Mouse (Mus musculus): ENCODE measurements around the gene Ing1. TPM values are rescaled to one million over a fixed set of nuclear protein-coding genes. Genes with fewer than 3 reads are reported as not detected.

The Ing1 gene
- polyA plus RNA-seq, 1 experiment from 2014 or later: 31.2 TPM

GRCm38 (mm10) chr8:11571950-11572349 is 16.6 kb downstream of the Ing1 start:
- H3K4me1 ChIP-seq: 0 out of 2 replicates have a peak, but pooled peaks cover 3% of the 10 kb centered on the region
- no peak for DNase-seq (ENCODE audit: low spot score)
- H3K4me3 ChIP-seq: no peak overlapping the region
- 93% methylated on average over 10 of the region's 10 CpGs for WGBS
- H3K27ac ChIP-seq (replicated peaks): no peak overlapping the region
- peaks cover 31% of the 10 kb centered on the region for H3K36me3 ChIP-seq
- H3K9me3 ChIP-seq (replicated peaks): no peaks in the 10 kb centered on the region
- H3K27me3 ChIP-seq (ENCODE audit: low read depth, poor library complexity, severe bottlenecking): no peaks in the 10 kb centered on the region

GRCm38 (mm10) chr8:11572428-11572827 is 17.1 kb downstream of the Ing1 start:
- DNase-seq (ENCODE audit: low spot score): no peak
- 84% methylated on average over 6 of the region's 6 CpGs for WGBS
- Histone ChIP-seq H3K27me3 (ENCODE audit: low read depth, poor library complexity, severe bottlenecking) (no peaks in the 10 kb centered on the region), H3K27ac (replicated peaks) (no peak overlapping the region), H3K36me3 (peaks cover 26% of the 10 kb centered on the region), H3K4me3 (no peak overlapping the region), H3K9me3 (replicated peaks) (no peaks in the 10 kb centered on the region), H3K4me1 (0 out of 2 replicates have a peak, but pooled peaks cover 3% of the 10 kb centered on the region)

DNA sequence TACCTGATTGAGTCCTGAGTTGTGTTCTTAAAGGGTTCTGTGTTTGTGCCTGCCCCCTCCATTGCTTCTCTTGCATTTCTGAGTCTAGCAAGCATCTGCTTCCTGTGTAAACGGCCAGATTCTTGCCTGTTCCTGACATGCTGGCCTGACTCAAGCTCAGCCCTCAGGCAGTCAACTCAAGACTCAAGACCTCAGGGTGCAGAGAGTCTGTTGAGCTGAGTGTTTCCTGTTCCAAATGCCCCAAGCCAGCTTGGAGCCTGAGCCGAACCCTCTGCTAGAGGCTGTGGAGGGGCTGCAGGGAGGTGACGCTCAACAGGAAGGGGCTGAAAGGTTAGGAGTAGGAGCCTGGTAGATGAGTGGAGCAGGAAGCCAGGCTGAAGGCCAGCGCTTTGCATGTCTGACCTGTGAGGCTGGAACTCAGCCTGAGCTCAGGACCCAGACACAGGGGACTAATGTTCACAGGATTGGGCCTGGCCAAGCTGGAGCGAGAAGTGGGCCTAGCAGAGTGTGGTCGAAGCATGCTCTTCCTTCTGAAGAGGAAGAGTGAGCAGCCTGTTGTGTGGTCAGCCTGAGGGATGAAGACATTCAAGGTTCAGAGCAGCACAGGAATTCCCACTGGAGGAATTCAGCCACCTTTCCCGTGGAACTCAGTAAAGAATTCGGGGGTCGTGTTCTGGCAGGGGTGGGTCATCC is 19.7 kb downstream of the Ing1 start:
- no peaks in the 10 kb centered on the region for H3K27me3 ChIP-seq (ENCODE audit: low read depth, poor library complexity, severe bottlenecking)
- 82% methylated on average over 9 of the region's 9 CpGs for WGBS
- peaks cover under 1% of the 10 kb centered on the region; the same call in 1 of the 2 replicates for H3K36me3 ChIP-seq
- no peak for DNase-seq (ENCODE audit: low spot score)
- no peaks in the 10 kb centered on the region for H3K9me3 ChIP-seq (replicated peaks)
- H3K4me1 ChIP-seq: 0 out of 2 replicates have a peak, but pooled peaks cover 3% of the 10 kb centered on the region
- no peak overlapping the region for H3K4me3 ChIP-seq
- no peak overlapping the region for H3K27ac ChIP-seq (replicated peaks)

DNA sequence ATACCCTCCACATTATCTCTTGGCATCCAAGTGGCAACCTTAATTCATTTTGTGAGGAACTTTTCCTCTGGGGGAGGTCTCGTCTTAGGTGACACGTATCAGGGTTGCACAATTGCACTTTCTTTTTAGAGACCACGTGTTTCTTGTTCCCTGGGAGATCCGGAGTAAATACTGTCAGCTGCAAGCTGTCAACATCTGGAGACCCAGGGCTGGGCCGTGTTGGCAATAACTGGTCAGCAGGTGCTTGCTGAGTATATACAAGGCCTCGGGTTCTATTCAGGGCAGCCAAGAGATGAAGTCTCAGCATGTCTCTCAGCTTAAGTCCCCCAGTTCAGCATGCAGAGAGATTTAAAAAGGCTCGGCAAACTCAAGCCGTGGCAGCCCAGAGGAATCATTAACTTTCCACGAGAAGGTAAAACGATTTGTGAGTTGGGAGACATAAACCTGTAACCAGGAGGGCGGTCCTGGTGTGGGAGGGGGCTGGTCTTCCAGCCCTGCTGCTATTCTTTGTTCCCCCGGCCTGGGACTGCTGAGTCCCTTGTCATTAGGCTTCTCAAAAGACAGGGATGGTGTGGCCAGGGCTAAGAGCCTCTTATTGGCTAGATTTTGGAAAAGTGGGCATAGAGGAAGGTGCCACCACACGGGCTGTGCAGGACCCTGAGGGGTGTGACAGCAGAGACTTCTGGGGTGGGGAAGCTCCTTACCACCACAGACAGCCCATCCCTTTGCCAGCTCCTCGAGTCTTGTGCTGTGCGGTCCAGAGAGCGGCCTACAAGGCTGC is 20.4 kb downstream of the Ing1 start:
- Histone ChIP-seq H3K27ac (replicated peaks) (no peak overlapping the region), H3K36me3 (no peaks in the 10 kb centered on the region), H3K27me3 (ENCODE audit: low read depth, poor library complexity, severe bottlenecking) (no peaks in the 10 kb centered on the region), H3K9me3 (replicated peaks) (no peaks in the 10 kb centered on the region), H3K4me1 (0 out of 2 replicates have a peak, but pooled peaks cover 3% of the 10 kb centered on the region), H3K4me3 (no peak overlapping the region)
- DNase-seq (ENCODE audit: low spot score): no peak
- 69% methylated on average over 16 of the region's 16 CpGs for WGBS

- WGBS: 86% methylated on average over 21 of the region's 21 CpGs
- no peak for DNase-seq (ENCODE audit: low spot score)
- Histone ChIP-seq H3K4me3 (no peak overlapping the region), H3K27me3 (ENCODE audit: low read depth, poor library complexity, severe bottlenecking) (no peaks in the 10 kb centered on the region), H3K4me1 (no peaks in the 10 kb centered on the region), H3K9me3 (replicated peaks) (0 out of 2 replicates have a peak, but pooled peaks cover 3% of the 10 kb centered on the region), H3K27ac (replicated peaks) (no peak overlapping the region), H3K36me3 (no peaks in the 10 kb centered on the region)
These were observed 30.4 kb downstream of the Ing1 start for GRCm38 (mm10) chr8:11585513-11586373.

DNA sequence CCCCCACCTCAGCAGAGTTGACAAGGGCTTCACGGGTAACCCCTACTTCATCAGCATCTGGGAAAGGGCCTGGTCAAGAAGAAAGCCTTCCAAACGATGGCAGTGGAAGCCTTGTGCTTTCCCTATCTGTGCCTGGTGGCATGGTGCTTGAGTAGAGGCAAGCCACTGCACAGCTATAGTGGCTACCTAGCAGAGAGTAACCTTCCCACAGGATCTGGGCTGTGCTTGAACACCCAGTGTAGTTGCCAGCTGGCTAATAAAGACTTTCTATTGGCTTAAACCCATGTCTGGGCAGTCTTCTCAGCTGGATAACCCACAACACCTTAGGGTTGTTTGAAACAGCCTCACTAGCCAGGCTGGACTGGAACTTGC is 31.0 kb downstream of the Ing1 start:
- no peaks in the 10 kb centered on the region for H3K27me3 ChIP-seq (ENCODE audit: low read depth, poor library complexity, severe bottlenecking)
- no peaks in the 10 kb centered on the region for H3K9me3 ChIP-seq (replicated peaks)
- 80% methylated on average over 2 of the region's 2 CpGs for WGBS
- DNase-seq (ENCODE audit: low spot score): no peak
- H3K36me3 ChIP-seq: no peaks in the 10 kb centered on the region
- no peaks in the 10 kb centered on the region for H3K4me1 ChIP-seq
- H3K27ac ChIP-seq (replicated peaks): no peak overlapping the region
- H3K4me3 ChIP-seq: no peak overlapping the region

DNA sequence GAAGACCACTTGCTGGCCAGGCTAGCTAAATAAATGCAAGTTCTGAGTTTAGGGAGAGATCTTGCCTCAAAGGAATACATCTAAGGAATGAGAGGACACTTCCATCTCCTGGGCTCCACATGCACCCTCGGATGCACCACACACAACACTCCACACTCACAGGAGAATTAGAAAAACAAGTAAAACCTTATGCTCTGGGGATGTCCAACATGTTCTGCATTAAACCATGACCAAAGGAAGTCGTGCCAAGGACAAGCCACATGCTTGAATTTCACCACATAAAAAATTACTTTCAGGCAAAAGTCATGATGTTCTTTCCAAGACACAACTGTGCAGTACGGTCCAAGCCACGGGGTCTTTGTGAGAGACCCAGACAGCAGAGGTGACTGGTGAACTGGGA is 36.5 kb downstream of the Ing1 start:
- WGBS: 83% methylated on average over 4 of the region's 4 CpGs
- Histone ChIP-seq H3K36me3 (no peaks in the 10 kb centered on the region), H3K9me3 (replicated peaks) (no peaks in the 10 kb centered on the region; the same call in 1 of the 2 replicates), H3K27ac (replicated peaks) (no peak overlapping the region), H3K4me1 (0 out of 2 replicates have a peak, but pooled peaks cover 3% of the 10 kb centered on the region), H3K4me3 (no peak overlapping the region), H3K27me3 (ENCODE audit: low read depth, poor library complexity, severe bottlenecking) (no peaks in the 10 kb centered on the region)
- DNase-seq (ENCODE audit: low spot score): no peak

DNA sequence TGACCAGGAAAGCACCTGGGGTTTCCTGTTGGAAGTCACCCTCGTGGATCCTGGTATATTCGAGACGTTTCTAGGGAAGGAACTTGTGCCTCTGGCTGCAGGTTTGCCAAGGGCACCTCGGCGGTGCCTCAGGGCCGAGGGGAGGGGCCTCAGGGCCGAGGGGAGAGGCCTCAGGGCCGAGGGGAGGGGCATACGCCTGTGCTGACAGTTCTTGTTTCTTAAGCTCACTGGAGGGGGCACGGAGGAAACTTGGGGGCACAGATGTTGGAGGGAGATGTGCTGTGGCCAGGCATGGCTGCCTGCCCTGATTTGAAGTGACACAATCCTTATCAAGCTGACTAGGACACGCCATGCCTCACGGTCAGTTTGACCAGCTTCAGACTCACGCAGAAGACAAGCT is 36.9 kb downstream of the Ing1 start:
- no peak overlapping the region for H3K27ac ChIP-seq (replicated peaks)
- H3K27me3 ChIP-seq (ENCODE audit: low read depth, poor library complexity, severe bottlenecking): no peaks in the 10 kb centered on the region
- no peaks in the 10 kb centered on the region for H3K36me3 ChIP-seq
- WGBS: 50% methylated on average over 13 of the region's 13 CpGs
- no peak for DNase-seq (ENCODE audit: low spot score)
- H3K4me3 ChIP-seq: no peak overlapping the region
- H3K4me1 ChIP-seq: 0 out of 2 replicates have a peak, but pooled peaks cover 3% of the 10 kb centered on the region
- H3K9me3 ChIP-seq (replicated peaks): no peaks in the 10 kb centered on the region; the same call in 1 of the 2 replicates

GRCm38 (mm10) chr8:11593222-11593884 is 38.0 kb downstream of the Ing1 start:
- H3K27ac ChIP-seq (replicated peaks): no peak overlapping the region
- 81% methylated on average over 12 of the region's 12 CpGs for WGBS
- no peaks in the 10 kb centered on the region for H3K27me3 ChIP-seq (ENCODE audit: low read depth, poor library complexity, severe bottlenecking)
- DNase-seq (ENCODE audit: low spot score): no peak
- H3K36me3 ChIP-seq: no peaks in the 10 kb centered on the region
- no peak overlapping the region for H3K4me3 ChIP-seq
- H3K9me3 ChIP-seq (replicated peaks): no peaks in the 10 kb centered on the region; the same call in 1 of the 2 replicates
- H3K4me1 ChIP-seq: 0 out of 2 replicates have a peak, but pooled peaks cover 3% of the 10 kb centered on the region

- H3K9me3 ChIP-seq (replicated peaks): no peaks in the 10 kb centered on the region; the same call in 1 of the 2 replicates
- peaks cover 10% of the 10 kb centered on the region for H3K36me3 ChIP-seq
- DNase-seq (ENCODE audit: low spot score): no peak
- H3K27me3 ChIP-seq (ENCODE audit: low read depth, poor library complexity, severe bottlenecking): no peaks in the 10 kb centered on the region
- no peak overlapping the region for H3K4me3 ChIP-seq
- no peak overlapping the region for H3K27ac ChIP-seq (replicated peaks)
- WGBS: 79% methylated on average over 5 of the region's 5 CpGs
- H3K4me1 ChIP-seq: no peaks in the 10 kb centered on the region
These were observed 45.1 kb downstream of the Ing1 start for GRCm38 (mm10) chr8:11600301-11600951.

DNA sequence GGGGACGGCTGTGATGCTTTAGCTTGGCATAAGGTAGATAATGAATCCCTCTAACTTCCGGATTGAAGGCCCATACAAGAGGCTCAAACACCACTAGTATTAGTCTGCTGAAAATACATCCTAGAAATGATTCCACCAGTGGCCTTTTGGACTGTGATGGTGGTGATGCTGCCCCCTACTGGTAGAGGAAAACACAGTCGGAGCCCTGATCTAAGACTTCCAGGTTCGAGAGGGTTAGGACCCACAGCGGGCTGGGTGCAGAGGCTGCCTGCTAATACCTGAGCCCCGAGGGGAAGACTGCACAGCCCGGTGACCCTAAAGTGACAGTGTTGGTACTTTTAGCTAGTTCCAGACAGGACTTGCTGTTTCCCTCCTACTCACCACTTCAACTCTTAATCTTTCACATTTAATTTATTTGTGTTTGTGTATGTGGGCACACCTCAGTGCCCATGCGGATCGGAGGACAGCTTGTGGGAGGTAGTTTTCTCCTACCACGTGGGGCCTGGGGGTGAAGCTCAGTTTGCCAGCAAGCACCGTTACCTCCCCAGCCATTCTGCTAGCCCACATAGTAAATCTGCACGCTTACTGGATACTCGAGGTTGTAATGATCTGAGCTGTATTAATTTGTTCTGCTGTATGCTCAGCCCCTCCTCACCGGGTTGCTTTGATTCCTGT is 46.8 kb downstream of the Ing1 start:
- DNase-seq (ENCODE audit: low spot score): peak; percentile 67
- H3K36me3 ChIP-seq: peaks cover 24% of the 10 kb centered on the region
- no peak overlapping the region for H3K4me3 ChIP-seq
- peaks cover 5% of the 10 kb centered on the region; the same call in 1 of the 2 replicates for H3K9me3 ChIP-seq (replicated peaks)
- H3K27ac ChIP-seq (replicated peaks): no peak overlapping the region
- H3K4me1 ChIP-seq: no peaks in the 10 kb centered on the region
- WGBS: 47% methylated on average over 14 of the region's 14 CpGs
- H3K27me3 ChIP-seq (ENCODE audit: low read depth, poor library complexity, severe bottlenecking): no peaks in the 10 kb centered on the region

All from midbrain, embryonic 10.5 days (tissue).